Mouse (Mus musculus) adrenal gland, postnatal 36 days (tissue): ENCODE data around the gene Cbx6. TPM values are rescaled to one million over a fixed set of nuclear protein-coding genes. Genes with fewer than 3 reads are reported as not detected.

Experiments used
- DNase-seq, 2 experiments: peaks; one replicate each; pipeline ENCODE4 v3.0.0; 2021; ENCODE audit warnings: mixed read lengths in 1 of 2
- total RNA-seq, 2 experiments: library from RNA; stranded (reverse); gene quantifications; 2 replicates each; pipeline ENCODE4 v1.2.3; 2021

Gene Cbx6
- total RNA-seq, 2 experiments from 2014 or later = 55.8 to 57.4 TPM

GRCm38 (mm10) chr15:79803533-79804351, 30.7 kb downstream of the Cbx6 start:
- peak in 1 of 2 experiments; percentile 37 for DNase-seq

DNA sequence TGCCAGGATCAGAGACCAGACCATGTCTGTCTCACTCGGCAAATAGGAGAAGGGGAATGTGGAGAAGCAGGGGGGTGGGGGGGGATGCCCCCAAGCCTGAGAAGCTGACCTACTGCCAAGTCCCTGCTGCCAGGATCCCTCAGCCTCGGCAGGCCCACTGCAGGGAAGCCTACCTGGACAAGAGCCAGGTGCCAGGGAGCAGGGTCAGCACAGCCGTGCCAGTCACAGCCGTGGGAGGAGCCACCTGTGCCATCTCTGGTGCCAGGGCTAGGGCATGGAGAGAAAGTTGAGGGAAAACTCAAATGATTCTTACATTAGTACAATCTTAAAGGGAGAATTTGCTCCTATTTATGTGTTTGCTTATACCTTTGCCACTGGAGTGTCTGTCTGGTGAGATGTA, 32.2 kb downstream of the Cbx6 start:
- no peak for DNase-seq

DNA sequence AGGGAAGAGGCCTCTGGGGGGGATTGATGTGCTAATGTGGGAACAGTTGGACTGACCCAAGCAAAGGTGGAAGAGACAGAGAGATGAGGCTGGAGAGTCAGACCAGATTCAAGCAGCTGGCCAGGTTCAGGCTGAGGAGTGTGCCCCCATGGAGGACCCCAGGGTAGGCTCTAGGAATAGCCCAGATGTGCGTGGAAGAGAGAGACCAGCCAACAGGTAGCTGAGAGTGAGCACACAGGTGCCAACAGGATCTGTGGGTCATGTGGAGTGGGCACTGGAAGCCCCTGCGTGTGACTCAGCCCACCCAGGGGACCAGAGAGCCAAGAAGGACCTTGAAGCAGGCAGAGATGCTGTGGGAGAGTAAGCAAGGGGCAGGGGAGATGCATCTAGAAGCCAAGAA, 32.8 kb downstream of the Cbx6 start:
- DNase-seq = no peak

GRCm38 (mm10) chr15:79800701-79801100, 33.8 kb downstream of the Cbx6 start:
- no peak for DNase-seq

DNA sequence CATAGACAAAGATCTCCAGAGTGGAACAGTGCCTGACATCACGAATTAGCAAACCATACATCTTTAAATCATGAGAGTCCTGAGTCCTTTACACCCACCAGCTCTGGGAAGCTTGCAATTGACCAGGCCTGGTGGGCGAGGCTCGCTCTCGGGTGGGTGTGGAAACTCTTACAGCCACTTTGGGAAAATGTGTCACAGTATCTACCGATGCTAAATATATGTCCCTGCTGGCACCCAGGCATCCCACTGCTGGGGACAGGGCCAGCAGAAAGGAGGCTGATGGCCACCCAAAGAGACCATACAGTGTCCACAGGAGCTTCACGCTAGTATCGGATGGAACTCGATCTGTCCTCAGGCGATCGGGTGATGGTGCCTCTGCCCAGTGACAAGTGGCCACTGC, 35.9 kb downstream of the Cbx6 start:
- no peak for DNase-seq

GRCm38 (mm10) chr15:79797680-79798079, 36.8 kb downstream of the Cbx6 start:
- DNase-seq = no peak

GRCm38 (mm10) chr15:79797096-79797495, 37.4 kb downstream of the Cbx6 start:
- DNase-seq = no peak

DNA sequence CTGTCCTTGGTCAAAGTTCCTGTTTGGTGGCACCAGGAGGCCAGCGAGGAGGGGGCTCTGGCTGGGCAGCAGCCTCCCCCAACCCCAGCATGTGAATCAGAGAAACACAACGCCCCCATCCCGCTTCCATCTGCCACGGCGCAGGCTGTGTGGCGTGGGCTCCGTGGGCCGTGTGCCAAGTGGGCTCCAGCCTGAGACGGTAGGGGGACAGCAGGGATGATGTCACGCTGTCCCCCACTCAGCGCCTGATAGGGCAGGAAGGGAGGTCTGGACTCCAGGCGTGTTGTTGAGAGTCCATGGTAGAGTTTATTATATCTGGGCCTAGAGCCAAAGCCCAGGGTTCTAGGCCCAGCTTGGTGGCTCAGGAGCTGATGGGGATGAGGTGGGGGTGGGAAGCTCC, 38.2 kb downstream of the Cbx6 start:
- no peak for DNase-seq

DNA sequence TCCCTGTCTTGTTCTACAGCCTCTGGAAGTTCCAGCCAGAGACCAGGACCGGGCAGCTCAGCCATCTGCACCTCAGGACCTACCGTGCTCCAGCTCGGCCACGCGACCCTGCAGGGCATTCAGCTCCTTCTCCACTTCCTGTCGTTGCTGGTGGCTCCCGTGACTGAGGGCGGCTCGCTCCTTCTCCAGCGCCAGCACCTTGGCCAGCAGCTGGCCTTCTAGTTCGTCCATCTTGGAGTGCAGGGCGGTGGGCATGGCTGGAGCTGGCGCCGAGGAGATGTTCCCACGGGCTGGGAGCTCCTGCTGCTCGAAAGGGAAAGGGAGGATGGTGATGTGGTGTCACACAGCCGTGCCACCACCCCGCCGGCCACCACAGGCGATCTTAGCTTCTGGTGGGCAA, 40.3 kb downstream of the Cbx6 start:
- DNase-seq = no peak

DNA sequence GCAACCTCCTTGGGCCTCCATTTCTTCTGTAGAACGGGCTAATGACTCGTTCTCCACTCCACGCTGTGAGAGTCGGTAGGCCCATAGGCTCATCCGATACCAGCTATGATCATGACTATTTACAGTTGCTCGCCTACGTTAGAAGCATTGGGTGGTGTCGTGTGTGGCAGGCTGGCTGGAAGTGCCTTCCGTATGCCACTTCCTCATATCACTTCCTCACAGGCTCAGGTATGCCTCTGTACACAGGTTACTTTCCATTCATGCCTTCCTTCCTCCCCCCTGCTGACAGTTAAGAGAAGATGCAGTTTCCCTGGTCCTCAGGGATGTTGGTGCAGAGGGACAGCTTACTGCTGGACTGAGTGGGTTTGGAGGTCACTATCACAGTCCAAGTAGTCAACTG, 41.4 kb downstream of the Cbx6 start:
- DNase-seq = no peak

- no peak for DNase-seq
Observed at GRCm38 (mm10) chr15:79792455-79792854, 42.0 kb downstream of the Cbx6 start.

DNA sequence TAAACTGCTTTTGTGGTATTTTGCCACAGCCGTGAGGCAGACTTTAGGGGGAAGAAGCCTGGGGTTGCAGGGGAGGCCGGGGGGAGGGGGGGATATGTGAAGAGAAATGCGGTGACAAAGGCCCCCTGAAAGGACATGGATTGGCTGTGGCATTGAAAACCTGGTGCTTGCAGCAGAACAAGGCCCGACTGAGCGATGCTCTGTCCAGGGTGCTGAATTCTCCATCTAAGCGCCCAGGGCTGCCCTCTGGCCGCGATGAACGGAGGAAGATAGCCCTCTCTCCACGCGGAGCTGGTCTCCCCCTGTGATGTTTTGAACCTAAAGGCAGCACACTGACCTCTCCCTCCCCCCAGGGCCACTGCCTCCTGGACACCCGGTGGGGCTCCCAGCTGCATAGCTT, 43.0 kb downstream of the Cbx6 start:
- DNase-seq = peak; percentile 78 to 83

DNA sequence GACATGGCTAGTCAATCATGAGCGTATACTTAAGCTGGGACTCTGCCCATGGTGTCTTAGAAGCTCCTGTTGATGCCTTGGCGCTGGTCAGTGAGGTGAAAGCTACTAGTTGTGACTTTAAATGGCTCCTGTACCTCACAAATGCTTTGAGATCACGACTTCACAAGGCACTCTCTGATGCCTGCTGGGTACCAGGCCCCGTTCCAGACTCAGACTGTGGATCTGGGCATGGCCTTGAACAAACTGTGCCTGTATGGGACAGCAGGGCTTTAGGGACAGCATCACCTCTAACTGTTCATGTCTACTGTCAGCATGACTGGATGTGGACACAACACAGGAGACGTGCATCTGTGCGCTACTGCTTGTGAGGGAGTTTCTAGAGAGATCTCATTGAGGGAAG, 43.6 kb downstream of the Cbx6 start:
- no peak for DNase-seq

DNA sequence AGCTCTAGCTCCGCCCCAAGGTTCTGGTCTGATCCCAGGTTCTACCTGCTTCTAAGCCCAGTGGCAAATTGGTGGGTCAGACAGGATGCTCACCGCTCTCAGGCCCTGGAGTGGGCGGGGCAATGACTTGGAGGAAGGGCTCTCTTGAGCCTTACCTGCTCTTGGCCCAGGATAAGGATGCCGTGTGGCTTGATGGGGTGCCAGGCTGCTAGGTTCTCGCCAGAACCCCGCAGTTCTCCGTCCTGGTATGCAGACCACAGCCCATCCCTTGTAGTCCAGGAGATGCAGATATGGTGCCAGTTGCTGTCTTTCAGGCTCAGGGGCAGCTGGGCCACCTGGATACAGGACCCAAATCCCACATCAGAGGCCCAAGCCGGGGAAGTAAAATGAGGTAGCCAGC, 44.4 kb downstream of the Cbx6 start:
- DNase-seq = no peak

DNA sequence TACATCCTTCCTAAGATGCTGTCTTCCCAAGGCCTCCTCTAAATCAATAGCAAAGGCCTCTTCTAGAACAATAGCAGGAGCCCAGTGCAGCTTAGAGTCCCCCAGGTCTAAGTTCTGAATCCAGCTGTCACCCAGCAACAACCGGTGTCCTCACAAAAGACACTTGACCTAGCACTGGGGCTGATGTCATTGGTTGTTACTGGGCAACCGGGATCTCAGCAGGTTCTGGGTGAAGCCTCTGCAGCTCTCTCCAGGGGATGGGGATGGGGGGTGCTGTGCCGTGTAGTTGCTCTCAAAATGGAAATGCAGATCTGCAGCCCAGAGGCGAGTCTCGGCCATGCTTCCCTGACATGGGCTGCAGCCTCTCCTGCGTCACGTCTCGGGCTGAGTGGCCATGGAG, 46.7 kb downstream of the Cbx6 start:
- DNase-seq = no peak

DNA sequence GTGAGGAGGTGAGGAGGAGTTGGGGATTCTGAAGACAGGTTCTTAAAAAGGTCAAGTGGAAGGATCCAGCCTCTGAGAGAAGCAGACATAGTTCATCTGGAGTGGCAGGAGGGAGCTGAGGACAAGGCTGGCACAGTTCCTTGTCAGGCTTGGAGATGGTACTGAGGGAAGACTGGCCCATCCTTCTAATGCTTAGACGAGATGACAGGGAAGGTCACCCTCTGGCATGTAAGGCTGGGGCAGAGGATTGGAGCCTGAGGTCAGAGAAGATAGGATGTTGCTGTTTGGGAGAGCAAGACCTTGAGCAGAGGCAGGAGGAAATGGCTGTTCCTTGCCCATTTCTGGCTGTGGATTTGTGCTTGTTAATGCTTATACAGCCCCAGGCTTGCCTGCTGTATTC, 49.4 kb downstream of the Cbx6 start:
- DNase-seq = peak; percentile 21 to 44

GRCm38 (mm10) chr15:79777749-79778148, 56.7 kb downstream of the Cbx6 start, which contains the start of gene Dnal4:
Dnal4 (minus strand) TSS chr15:79777849.
- no peak for DNase-seq

DNA sequence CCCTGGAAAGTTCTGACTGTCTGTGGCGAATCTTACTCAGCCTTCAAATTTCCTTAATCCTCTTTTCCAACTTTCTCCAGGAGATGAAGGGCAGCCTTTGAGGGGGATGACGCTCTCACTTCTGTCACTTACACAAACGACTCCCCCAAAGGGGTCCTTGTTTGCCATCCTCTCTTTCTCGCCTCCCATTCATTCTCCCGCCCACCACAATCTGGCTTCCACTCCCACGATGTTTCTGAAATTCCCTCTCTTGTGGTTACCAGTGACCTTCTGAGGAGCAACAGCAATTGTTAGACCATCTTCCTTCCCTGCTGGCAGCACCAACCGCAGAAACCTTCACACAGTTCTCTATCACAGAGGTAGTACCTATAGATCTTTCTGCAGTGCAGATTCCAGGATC, 58.8 kb downstream of the Cbx6 start:
- no peak for DNase-seq

- peak; percentile 96 to 97 for DNase-seq
Observed at GRCm38 (mm10) chr15:79774117-79775027, 60.1 kb downstream of the Cbx6 start.
